Mouse (Mus musculus): Measurements from ENCODE around the gene Pgrmc2. TPM values are rescaled to one million over a fixed set of nuclear protein-coding genes. Genes with fewer than 3 reads are reported as not detected.

Gene Pgrmc2
- total and polyA plus RNA-seq, 3 experiments: 23.2 to 52.8 TPM; not detected in 1

- Histone ChIP-seq H3K9me3 (replicated peaks; ENCODE audit: insufficient read depth, low read length) (no peaks in the 10 kb centered on the region), H3K4me1 (ENCODE audit: control insufficient read depth in 1 of 2, insufficient read depth in 2 of 2, low read length in 2 of 2) (peaks cover 0 to 10% of the 10 kb centered on the region in 2 experiments; a peak in 3 of 4 replicates), H3K27me3 (ENCODE audit: control insufficient read depth in 1 of 2, insufficient read depth in 2 of 2, low read length in 2 of 2) (no peaks in the 10 kb centered on the region; a peak in 1 of 4 replicates), H3K79me2 (ENCODE audit: control insufficient read depth, insufficient read depth, low read length, poor library complexity) (no peaks in the 10 kb centered on the region), H3K36me3 (ENCODE audit: control insufficient read depth in 1 of 2, insufficient read depth in 2 of 2, low read length in 2 of 2) (peaks cover 0 to 9% of the 10 kb centered on the region in 2 experiments; a peak in 2 of 4 replicates), H3K4me3 (ENCODE audit: control insufficient read depth in 1 of 2, insufficient read depth in 1 of 2, low read depth in 2 of 2, low read length in 2 of 2) (no peak overlapping the region), H3K27ac (ENCODE audit: control insufficient read depth, low read depth, low read length) (no peak overlapping the region), H3K9ac (ENCODE audit: control insufficient read depth, low read depth, low read length, poor library complexity, severe bottlenecking) (no peak overlapping the region)
- peak; percentile 51 for DNase-seq (ENCODE audit: low read depth, low spot score)
- TF ChIP-seq EP300 (IDR thresholded peaks at IDR 0.05; ENCODE audit: low read depth in 1 of 2, low read length in 2 of 2): peak; percentile 37 to 38; a peak in 2 of 4 replicates
- TF ChIP-seq BHLHE40 (IDR thresholded peaks at IDR 0.05; ENCODE audit: borderline replicate concordance, low read depth, low read length): peak; percentile 79
- TF ChIP-seq ETS1 (IDR thresholded peaks at IDR 0.05; ENCODE audit: low read depth, low read length): peak; percentile 47; the same call in 1 of the 2 replicates
- no peak for TF ChIP-seq CHD1 (IDR thresholded peaks at IDR 0.05; ENCODE audit: low read depth, low read length)
- TF ChIP-seq GATA1 (IDR thresholded peaks at IDR 0.05; ENCODE audit: low read depth, low read length): peak; percentile 71
Measured at GRCm38 (mm10) chr3:41107600-41108305, 24.9 kb upstream of the Pgrmc2 start.

DNA sequence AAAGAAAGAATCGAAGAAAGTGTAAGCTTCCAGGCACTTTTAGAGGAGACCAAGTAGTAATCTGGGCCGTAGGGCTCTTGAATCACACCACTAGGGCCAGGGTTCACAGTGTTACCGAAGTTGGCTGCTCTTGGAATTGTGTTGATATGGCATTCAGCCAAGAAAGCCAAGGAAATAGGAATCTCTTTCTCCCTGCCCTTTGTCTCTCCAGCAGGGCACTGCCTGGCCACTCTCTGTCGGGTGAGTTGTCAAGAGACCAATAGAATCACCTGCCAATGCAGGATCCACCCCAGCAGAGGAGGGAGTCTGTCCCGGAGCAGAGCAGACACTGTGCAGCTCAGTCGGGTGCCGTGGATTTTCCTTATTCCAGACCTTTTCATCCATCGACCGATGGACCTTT is 19.1 kb upstream of the Pgrmc2 start:
- Histone ChIP-seq H3K9ac (ENCODE audit: control insufficient read depth, low read depth, low read length, poor library complexity, severe bottlenecking) (no peak overlapping the region), H3K36me3 (ENCODE audit: control insufficient read depth in 1 of 2, insufficient read depth in 2 of 2, low read length in 2 of 2) (no peaks in the 10 kb centered on the region), H3K4me3 (ENCODE audit: control insufficient read depth in 1 of 2, insufficient read depth in 1 of 2, low read depth in 2 of 2, low read length in 2 of 2) (no peak overlapping the region), H3K79me2 (ENCODE audit: control insufficient read depth, insufficient read depth, low read length, poor library complexity) (no peaks in the 10 kb centered on the region), H3K27me3 (ENCODE audit: control insufficient read depth in 1 of 2, insufficient read depth in 2 of 2, low read length in 2 of 2) (no peaks in the 10 kb centered on the region; a peak in 1 of 4 replicates), H3K9me3 (replicated peaks; ENCODE audit: insufficient read depth, low read length) (no peaks in the 10 kb centered on the region), H3K27ac (ENCODE audit: control insufficient read depth, low read depth, low read length) (no peak overlapping the region), H3K4me1 (ENCODE audit: control insufficient read depth in 1 of 2, insufficient read depth in 2 of 2, low read length in 2 of 2) (no peaks in the 10 kb centered on the region; a peak in 2 of 4 replicates)
- TF ChIP-seq TCF12 (IDR thresholded peaks at IDR 0.05; ENCODE audit: low read depth, low read length) (no peak), ZC3H11A (IDR thresholded peaks at IDR 0.05; ENCODE audit: low read depth, low read length) (no peak), KAT2A (conservative IDR thresholded peaks at IDR 0.05; ENCODE audit: low read depth, low read length) (no peak), TAL1 (IDR thresholded peaks at IDR 0.05; ENCODE audit: low read length) (no peak), CTCF (IDR thresholded peaks at IDR 0.05 in 2 of 3, conservative IDR thresholded peaks at IDR 0.05 in 1 of 3; ENCODE audit: control insufficient read depth in 1 of 3, insufficient read depth in 1 of 3, low read depth in 2 of 3, low read length in 3 of 3, poor library complexity in 1 of 3, severe bottlenecking in 1 of 3) (no peak), POLR2A (IDR thresholded peaks at IDR 0.05; ENCODE audit: control insufficient read depth in 1 of 2, insufficient read depth in 1 of 2, low read depth in 1 of 2, low read length in 2 of 2, poor library complexity in 1 of 2) (no peak)
- no peak for DNase-seq (ENCODE audit: low read depth, low spot score)

DNA sequence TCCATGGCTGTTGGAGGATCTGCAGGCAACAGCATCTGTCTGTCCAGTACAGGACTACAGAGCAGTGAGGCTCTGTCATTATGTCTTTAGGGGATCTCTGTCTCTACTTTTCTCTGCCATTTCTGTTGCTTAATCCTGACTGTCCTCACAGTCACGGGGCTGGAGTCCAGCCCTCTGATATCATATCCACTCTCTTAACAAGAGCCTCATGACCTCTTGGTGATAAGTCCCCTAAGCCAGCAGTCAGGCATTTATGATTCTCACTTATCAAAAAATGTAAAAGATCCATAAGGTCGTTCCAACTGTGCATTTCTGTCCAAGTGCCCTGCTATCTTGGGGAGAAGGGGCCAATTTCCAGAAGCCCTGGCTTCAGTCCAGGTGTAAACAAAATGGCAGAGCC is 17.3 kb upstream of the Pgrmc2 start:
- TF ChIP-seq NELFE (IDR thresholded peaks at IDR 0.05; ENCODE audit: low read depth, low read length): no peak
- peak in 1 of 2 experiments; percentile 9; a peak in 1 of 4 replicates for TF ChIP-seq EP300 (IDR thresholded peaks at IDR 0.05; ENCODE audit: low read depth in 1 of 2, low read length in 2 of 2)
- H3K27me3 ChIP-seq (ENCODE audit: control insufficient read depth in 1 of 2, insufficient read depth in 2 of 2, low read length in 2 of 2): no peaks in the 10 kb centered on the region; a peak in 1 of 4 replicates
- no peak overlapping the region for H3K4me3 ChIP-seq (ENCODE audit: control insufficient read depth in 1 of 2, insufficient read depth in 1 of 2, low read depth in 2 of 2, low read length in 2 of 2)
- no peaks in the 10 kb centered on the region; a peak in 2 of 4 replicates for H3K4me1 ChIP-seq (ENCODE audit: control insufficient read depth in 1 of 2, insufficient read depth in 2 of 2, low read length in 2 of 2)
- DNase-seq (ENCODE audit: low read depth, low spot score): no peak
- no peaks in the 10 kb centered on the region for H3K36me3 ChIP-seq (ENCODE audit: control insufficient read depth in 1 of 2, insufficient read depth in 2 of 2, low read length in 2 of 2)
- no peak overlapping the region for H3K27ac ChIP-seq (ENCODE audit: control insufficient read depth, low read depth, low read length)
- H3K9ac ChIP-seq (ENCODE audit: control insufficient read depth, low read depth, low read length, poor library complexity, severe bottlenecking): no peak overlapping the region
- H3K79me2 ChIP-seq (ENCODE audit: control insufficient read depth, insufficient read depth, low read length, poor library complexity): no peaks in the 10 kb centered on the region
- no peaks in the 10 kb centered on the region for H3K9me3 ChIP-seq (replicated peaks; ENCODE audit: insufficient read depth, low read length)

All from MEL (cell line).